Mouse (Mus musculus) midbrain, embryonic 13.5 days (tissue): ENCODE data around the gene Jade1. TPM values are rescaled to one million over a fixed set of nuclear protein-coding genes. Genes with fewer than 3 reads are reported as not detected.

Experiments
- ATAC-seq: fragments of 200-750 bp; cut with Nextera tagmentation; 2 replicates; pipeline ENCODE4 v1.8.0; 2017; ENCODE audit warnings: mild to moderate bottlenecking, moderate TSS enrichment, moderate library complexity
- H3K27ac ChIP-seq: fragments of 300-500 bp; sonication (generic); 2 replicates; pipeline ENCODE4 v1.5.1; 2015; ENCODE audit warnings: inconsistent platforms, mild to moderate bottlenecking, moderate library complexity
- H3K27me3 ChIP-seq: fragments of 300-500 bp; sonication (generic); 2 replicates; pipeline ENCODE4 v1.6.1; 2015; ENCODE audit warnings: mild to moderate bottlenecking, inconsistent platforms
- H3K36me3 ChIP-seq: fragments of 300-500 bp; sonication (generic); 2 replicates; pipeline ENCODE4 v1.6.1; 2015; ENCODE audit warnings: mild to moderate bottlenecking, inconsistent platforms
- H3K4me1 ChIP-seq: fragments of 300-500 bp; sonication (generic); replicated peaks from 2 replicates; pipeline ENCODE4 v1.6.1; 2015; ENCODE audit warnings: inconsistent platforms
- H3K4me2 ChIP-seq: fragments of 300-500 bp; sonication (generic); replicated peaks from 2 replicates; pipeline ENCODE4 v1.6.1; 2015; ENCODE audit warnings: moderate library complexity, mild to moderate bottlenecking, inconsistent platforms
- H3K4me3 ChIP-seq: fragments of 300-500 bp; sonication (generic); replicated peaks from 2 replicates; pipeline ENCODE4 v1.5.1; 2015; ENCODE audit warnings: mild to moderate bottlenecking, inconsistent platforms
- H3K9ac ChIP-seq: fragments of 300-500 bp; sonication (generic); replicated peaks from 2 replicates; pipeline ENCODE4 v1.6.1; 2015; ENCODE audit warnings: mild to moderate bottlenecking, inconsistent platforms
- H3K9me3 ChIP-seq: fragments of 300-500 bp; sonication (generic); 2 replicates; pipeline ENCODE4 v1.6.1; 2016; ENCODE audit warnings: mild to moderate bottlenecking, inconsistent platforms
- WGBS: fragments of 180-500 bp; shearing (Covaris S2); methylation state at CpG from one replicate; pipeline ENCODE4 v1.1.7; 2015; 5-methylcytosine and 5-hydroxymethylcytosine counted together
- polyA plus RNA-seq: library from polyadenylated mRNA; unstranded; fragments of >200 nt; fragmentation: Nextera tagmentation; extraction: Ambion mirVana; gene quantifications from 2 replicates; pipeline ENCODE4 v1.2.1, GENCODE M21; 2015

The Jade1 gene
- polyA plus RNA-seq, 1 experiment from 2014 or later, result 13.2 TPM

DNA sequence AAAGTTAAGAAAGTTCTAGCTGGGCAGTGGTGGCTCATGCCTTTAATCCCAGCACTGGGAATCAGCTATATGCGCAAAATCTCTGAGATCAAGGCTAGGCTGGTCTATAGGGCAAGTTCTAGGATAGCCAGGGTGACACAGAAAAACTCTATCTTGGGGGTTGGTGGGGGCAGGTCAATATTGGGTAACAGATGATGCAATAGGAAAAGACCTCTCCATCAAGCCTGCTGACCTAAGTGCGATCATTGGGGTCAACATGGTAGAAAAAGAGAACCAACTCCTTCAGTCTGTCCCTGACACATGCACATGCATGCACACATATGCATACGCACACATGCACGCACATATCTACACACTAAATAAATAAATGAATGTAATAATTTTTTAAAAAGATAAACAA lies 32.1 kb upstream of the Jade1 start:
- no peak for ATAC-seq
- Histone ChIP-seq H3K9ac (no peak overlapping the region), H3K9me3 (no peaks in the 10 kb centered on the region), H3K4me1 (peaks cover 4% of the 10 kb centered on the region; the same call in 1 of the 2 replicates), H3K27ac (no peak overlapping the region), H3K4me2 (no peak overlapping the region), H3K4me3 (no peak overlapping the region), H3K27me3 (no peaks in the 10 kb centered on the region), H3K36me3 (no peaks in the 10 kb centered on the region)
- 98% methylated on average over 4 of the region's 4 CpGs for WGBS

DNA sequence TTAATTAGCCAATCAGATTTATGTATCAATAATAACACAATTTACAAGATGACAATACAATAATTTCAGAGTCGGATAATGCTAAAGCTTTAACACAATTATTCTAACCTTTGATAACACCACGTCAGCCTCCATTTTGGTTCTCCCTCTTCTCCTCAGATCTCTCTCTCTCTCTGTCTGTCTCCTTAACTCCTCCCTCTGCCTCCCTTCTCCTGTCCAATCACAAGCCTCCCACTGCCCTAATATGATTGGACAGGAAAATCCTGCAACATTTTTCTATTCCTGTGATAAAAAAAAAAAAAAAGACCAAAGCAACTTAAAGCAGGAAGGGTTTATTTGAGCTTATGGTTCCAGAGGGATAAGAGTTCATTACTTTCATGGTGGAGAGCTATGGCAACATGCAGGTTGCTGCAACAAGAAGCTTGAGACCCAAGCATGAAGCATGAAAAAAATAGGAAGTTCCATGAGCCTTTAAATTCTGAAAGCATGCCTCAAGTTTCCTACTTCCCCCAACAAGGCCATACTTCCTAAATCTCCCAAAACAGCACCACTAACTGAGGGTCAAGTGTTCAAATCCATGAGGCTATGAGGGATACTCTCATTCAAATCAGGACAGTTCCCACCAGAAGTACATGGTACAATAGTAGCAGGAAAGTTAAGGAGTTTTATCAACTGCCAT lies 27.1 kb upstream of the Jade1 start:
- Histone ChIP-seq H3K36me3 (no peaks in the 10 kb centered on the region), H3K27me3 (no peaks in the 10 kb centered on the region), H3K9me3 (no peaks in the 10 kb centered on the region), H3K9ac (no peak overlapping the region), H3K4me3 (no peak overlapping the region), H3K4me2 (no peak overlapping the region), H3K4me1 (no peaks in the 10 kb centered on the region), H3K27ac (no peak overlapping the region)
- ATAC-seq, result no peak
- WGBS, result 90% methylated on average over 2 of the region's 2 CpGs

DNA sequence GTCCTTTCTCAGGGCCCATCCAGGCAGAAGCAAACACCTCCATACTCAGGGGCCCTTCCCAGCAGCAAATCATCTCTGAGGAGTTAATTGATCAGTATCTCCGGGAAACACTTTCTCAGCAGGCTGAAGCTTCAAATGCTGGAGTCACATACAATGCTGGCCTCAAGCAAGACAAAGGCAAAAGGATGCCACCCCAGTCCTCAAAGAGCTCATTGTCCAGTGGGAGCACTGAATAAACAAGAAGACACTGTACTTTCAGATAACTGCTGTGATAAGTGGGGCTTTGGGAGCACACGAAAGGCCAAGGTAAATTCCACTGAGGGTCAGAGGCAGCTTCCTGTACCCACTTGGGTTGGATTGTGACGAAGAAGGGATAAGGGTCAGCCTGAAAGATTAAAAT lies 25.4 kb upstream of the Jade1 start:
- Histone ChIP-seq H3K9ac (no peak overlapping the region), H3K27ac (no peak overlapping the region), H3K36me3 (no peaks in the 10 kb centered on the region), H3K27me3 (no peaks in the 10 kb centered on the region), H3K4me1 (no peaks in the 10 kb centered on the region), H3K4me3 (no peak overlapping the region), H3K4me2 (no peak overlapping the region), H3K9me3 (no peaks in the 10 kb centered on the region)
- no peak for ATAC-seq
- 66% methylated on average over 3 of the region's 3 CpGs for WGBS

DNA sequence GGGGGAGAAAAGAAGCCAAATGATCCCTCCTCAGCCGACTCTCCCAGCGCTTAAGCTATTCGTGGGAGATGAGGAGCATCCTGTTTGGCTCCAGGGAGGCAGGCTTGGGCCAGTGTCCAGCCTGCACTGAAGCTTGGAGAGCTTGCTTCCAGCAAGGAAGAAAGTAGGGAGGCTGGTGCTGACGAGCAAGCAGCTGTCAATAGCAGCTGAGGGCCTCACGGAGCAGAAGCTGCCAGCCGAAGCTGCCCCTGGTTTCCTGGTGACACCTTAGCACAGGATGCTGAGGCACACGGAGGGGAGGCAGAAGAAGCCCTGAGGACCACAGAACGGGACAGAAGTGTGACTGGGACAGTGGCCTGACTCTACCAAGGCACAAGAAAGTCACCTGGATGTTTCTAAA lies 24.0 kb upstream of the Jade1 start:
- Histone ChIP-seq H3K9me3 (no peaks in the 10 kb centered on the region), H3K27me3 (no peaks in the 10 kb centered on the region), H3K4me3 (no peak overlapping the region), H3K4me2 (no peak overlapping the region), H3K27ac (no peak overlapping the region), H3K36me3 (no peaks in the 10 kb centered on the region), H3K4me1 (no peaks in the 10 kb centered on the region), H3K9ac (no peak overlapping the region)
- ATAC-seq, result no peak
- 52% methylated on average over 8 of the region's 8 CpGs for WGBS

DNA sequence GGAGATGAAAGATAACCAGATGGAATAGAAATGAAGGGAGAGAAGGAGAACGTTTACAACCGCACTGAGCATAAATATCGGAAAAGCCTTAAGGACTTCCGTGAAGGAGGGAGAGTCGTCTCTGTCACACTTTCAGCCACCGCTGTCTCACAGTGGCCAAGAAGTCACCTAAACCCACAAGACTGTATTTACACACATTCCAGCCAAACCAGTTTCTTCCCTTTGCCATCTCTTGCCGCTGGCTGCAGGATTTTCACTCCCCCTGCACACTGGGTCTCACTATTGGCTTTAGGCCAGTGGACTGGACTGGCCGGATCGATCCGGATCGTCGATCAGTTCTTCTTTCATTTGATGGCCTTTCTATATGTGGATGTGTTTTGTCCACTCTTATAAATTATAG lies 23.4 kb upstream of the Jade1 start:
- no peak for ATAC-seq
- H3K4me2 ChIP-seq, result no peak overlapping the region
- no peak overlapping the region for H3K27ac ChIP-seq
- no peak overlapping the region for H3K9ac ChIP-seq
- no peaks in the 10 kb centered on the region for H3K9me3 ChIP-seq
- no peak overlapping the region for H3K4me3 ChIP-seq
- no peaks in the 10 kb centered on the region for H3K4me1 ChIP-seq
- 90% methylated on average over 12 of the region's 12 CpGs for WGBS
- H3K36me3 ChIP-seq, result no peaks in the 10 kb centered on the region
- H3K27me3 ChIP-seq, result no peaks in the 10 kb centered on the region

DNA sequence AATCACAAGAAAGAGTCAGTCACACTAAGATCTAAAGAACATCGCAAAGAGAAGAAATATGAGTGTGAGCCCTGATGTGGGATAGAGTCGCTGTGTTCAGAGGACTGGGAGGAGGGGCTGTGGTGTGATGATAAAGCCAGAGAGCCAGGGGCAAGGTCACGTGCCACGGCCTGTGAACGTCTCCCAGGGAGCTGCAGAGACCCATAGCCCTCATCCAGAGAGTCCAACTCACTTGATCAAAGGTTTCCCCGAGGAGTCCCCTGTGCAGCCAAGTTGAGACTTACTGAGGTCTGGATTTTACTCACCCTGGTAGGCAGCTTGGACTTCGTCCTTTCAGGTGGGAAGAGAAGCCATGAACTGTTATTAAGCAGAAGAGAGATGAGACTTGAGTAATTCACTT lies 21.9 kb upstream of the Jade1 start:
- WGBS, result 65% methylated on average over 7 of the region's 7 CpGs
- no peaks in the 10 kb centered on the region for H3K27me3 ChIP-seq
- H3K4me1 ChIP-seq, result no peaks in the 10 kb centered on the region
- no peak overlapping the region for H3K4me2 ChIP-seq
- no peak overlapping the region for H3K4me3 ChIP-seq
- H3K36me3 ChIP-seq, result no peaks in the 10 kb centered on the region
- no peak overlapping the region for H3K27ac ChIP-seq
- no peaks in the 10 kb centered on the region for H3K9me3 ChIP-seq
- H3K9ac ChIP-seq, result no peak overlapping the region
- ATAC-seq, result no peak

DNA sequence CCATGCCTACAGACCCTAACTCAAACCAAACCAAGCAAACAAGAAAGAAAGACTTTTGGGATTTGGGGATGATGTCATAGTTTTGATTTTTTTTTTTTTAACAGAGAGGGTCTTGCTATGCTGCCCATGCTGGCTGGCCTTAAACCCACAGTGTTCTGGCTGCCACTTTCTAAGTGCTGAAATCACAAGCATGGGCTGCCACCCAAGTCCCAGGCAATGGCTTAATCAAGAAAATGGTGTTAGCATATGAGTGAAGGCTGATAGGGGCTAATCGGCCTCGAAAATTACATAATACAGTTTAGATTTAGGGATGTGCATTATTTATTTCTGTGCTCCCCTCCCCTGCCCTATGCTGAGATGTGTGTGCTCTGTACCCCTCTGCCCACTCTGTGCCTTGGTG lies 17.6 kb upstream of the Jade1 start:
- Histone ChIP-seq H3K27me3 (no peaks in the 10 kb centered on the region), H3K36me3 (no peaks in the 10 kb centered on the region), H3K9me3 (no peaks in the 10 kb centered on the region), H3K4me2 (no peak overlapping the region), H3K4me3 (no peak overlapping the region), H3K4me1 (no peaks in the 10 kb centered on the region), H3K9ac (no peak overlapping the region), H3K27ac (no peak overlapping the region)
- no peak for ATAC-seq
- WGBS, result 93% methylated on average over 2 of the region's 2 CpGs

DNA sequence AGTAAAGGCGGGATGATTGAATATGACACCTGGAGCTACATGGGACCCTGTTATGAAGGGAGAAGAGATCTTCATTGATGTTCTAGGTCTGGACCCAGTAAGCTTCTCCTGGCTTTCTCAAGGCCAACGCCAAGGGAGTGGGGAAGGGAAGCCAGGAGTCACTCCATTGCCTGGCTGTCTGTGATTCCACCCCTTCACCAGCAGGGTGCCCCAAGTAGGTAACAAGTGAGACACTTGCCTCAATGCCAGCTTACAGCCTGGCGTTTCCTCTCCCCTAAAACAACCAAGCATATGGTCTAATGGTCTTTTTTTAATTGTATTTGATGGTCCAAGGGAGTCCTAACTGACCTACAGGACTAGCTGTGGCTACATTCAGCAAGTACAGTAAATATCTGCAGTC lies 14.2 kb upstream of the Jade1 start:
- H3K4me1 ChIP-seq, result peaks cover 5% of the 10 kb centered on the region
- no peak for ATAC-seq
- no peaks in the 10 kb centered on the region for H3K36me3 ChIP-seq
- no peak overlapping the region for H3K4me3 ChIP-seq
- WGBS, result 84% methylated on average over 3 of the region's 3 CpGs
- H3K27me3 ChIP-seq, result no peaks in the 10 kb centered on the region
- H3K4me2 ChIP-seq, result no peak overlapping the region
- no peak overlapping the region for H3K27ac ChIP-seq
- no peak overlapping the region for H3K9ac ChIP-seq
- H3K9me3 ChIP-seq, result no peaks in the 10 kb centered on the region

DNA sequence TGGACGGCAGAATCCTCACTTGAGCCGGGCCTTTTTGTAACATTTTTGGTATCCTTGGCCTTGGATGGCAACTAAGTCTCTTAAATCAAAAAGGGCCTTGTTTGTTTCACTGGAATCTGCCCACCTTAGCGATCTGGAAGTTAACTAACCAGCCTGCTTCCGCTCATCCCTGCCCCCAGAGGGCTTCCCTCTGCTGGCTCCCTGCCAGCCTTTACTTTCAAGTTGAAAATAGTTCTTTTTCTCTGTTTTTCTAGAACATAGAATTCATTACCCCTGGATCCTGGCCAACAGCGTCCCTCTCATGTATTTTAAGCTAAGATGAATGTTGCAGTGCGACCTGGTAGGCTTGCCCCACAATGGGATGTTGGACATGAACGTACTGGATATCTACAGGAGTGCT lies 11.1 kb upstream of the Jade1 start:
- Histone ChIP-seq H3K36me3 (no peaks in the 10 kb centered on the region), H3K9me3 (no peaks in the 10 kb centered on the region), H3K27ac (no peak overlapping the region), H3K4me3 (no peak overlapping the region), H3K9ac (no peak overlapping the region), H3K4me2 (no peak overlapping the region), H3K4me1 (peaks cover 5% of the 10 kb centered on the region), H3K27me3 (no peaks in the 10 kb centered on the region)
- ATAC-seq, result no peak
- 51% methylated on average over 7 of the region's 7 CpGs for WGBS

DNA sequence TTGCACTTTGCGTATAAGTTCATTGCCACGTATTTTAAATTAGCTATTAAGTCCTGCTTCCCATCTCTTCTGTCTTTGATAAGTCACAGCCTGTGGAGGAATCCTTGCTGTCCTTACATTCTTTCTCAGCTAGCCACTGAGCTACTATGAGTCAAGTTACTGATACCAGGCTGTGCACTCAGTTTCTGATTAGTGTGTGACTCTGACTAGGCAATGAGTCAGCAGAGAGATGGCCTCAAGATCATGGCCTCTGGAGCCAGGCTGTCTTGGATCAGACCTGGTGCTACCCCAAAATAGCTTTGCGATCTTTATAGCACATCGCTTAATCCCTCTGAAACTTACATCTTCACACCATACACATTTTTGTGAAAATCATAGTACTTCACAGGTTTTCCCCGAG lies 8.2 kb upstream of the Jade1 start:
- H3K9ac ChIP-seq, result no peak overlapping the region
- H3K4me3 ChIP-seq, result no peak overlapping the region
- H3K9me3 ChIP-seq, result no peaks in the 10 kb centered on the region
- no peak overlapping the region for H3K27ac ChIP-seq
- H3K27me3 ChIP-seq, result no peaks in the 10 kb centered on the region
- ATAC-seq, result no peak
- 95% methylated on average over 5 of the region's 5 CpGs for WGBS
- H3K4me2 ChIP-seq, result no peak overlapping the region
- peaks cover 5% of the 10 kb centered on the region for H3K4me1 ChIP-seq
- H3K36me3 ChIP-seq, result no peaks in the 10 kb centered on the region

DNA sequence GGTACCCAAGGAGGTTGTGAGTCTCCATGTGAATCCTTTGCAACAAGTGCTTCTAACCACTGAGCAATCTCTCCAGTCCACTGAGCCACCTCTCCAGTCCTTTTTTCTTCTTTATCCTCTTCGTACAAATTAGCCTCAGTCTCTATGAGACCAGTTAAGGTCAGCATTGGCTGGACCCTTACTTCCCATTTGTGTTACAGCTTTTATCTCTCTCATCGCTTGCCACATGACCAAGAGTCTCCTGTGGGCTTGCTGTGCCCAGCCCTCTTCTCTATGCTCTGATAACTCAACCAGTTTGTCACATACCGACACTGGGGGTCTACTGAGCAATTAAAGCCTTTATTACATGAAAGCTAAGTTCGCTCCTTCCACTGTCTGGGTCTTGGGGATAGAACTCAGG lies 7.3 kb upstream of the Jade1 start:
- H3K27ac ChIP-seq, result no peak overlapping the region
- H3K36me3 ChIP-seq, result no peaks in the 10 kb centered on the region
- no peak overlapping the region for H3K9ac ChIP-seq
- H3K9me3 ChIP-seq, result no peaks in the 10 kb centered on the region
- ATAC-seq, result no peak
- H3K4me2 ChIP-seq, result no peak overlapping the region
- H3K27me3 ChIP-seq, result no peaks in the 10 kb centered on the region
- H3K4me1 ChIP-seq, result peaks cover 5% of the 10 kb centered on the region
- H3K4me3 ChIP-seq, result no peak overlapping the region
- 87% methylated on average over 4 of the region's 4 CpGs for WGBS

DNA sequence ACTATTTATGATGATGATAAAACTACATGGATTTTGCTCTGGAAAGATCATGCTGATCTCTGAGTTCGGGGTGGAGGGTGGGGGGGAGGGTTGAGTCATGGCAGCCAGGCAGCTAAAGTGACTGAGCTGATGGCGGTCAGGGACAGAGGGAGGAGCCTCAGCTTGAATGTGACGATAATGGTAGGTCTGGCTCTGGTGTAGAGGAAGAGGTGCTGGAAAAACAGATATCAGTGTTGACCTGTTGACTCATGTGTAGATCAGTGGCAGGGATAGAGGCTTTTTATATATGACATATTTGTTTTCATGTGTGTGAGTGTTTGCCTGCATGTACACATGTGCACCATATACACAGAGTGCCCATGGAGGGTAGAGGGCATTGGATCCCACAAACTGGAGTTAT lies 3.9 kb upstream of the Jade1 start:
- Histone ChIP-seq H3K4me3 (no peak overlapping the region), H3K27ac (no peak overlapping the region), H3K9me3 (0 out of 2 replicates have a peak, but pooled peaks cover 3% of the 10 kb centered on the region), H3K36me3 (no peaks in the 10 kb centered on the region), H3K4me2 (no peak overlapping the region), H3K9ac (no peak overlapping the region), H3K4me1 (no peaks in the 10 kb centered on the region), H3K27me3 (no peaks in the 10 kb centered on the region)
- WGBS, result 74% methylated on average over 3 of the region's 3 CpGs
- ATAC-seq, result no peak
